Mouse (Mus musculus) lung, postnatal 0 days (tissue): ENCODE measurements around the gene 1700016K19Rik.

Experiments
- CTCF ChIP-seq: IDR thresholded peaks from 2 replicates; pipeline ENCODE4 v1.5.1; 2016; ENCODE audit warnings: antibody characterized with exemption, mild to moderate bottlenecking
- EP300 ChIP-seq: IDR thresholded peaks from 2 replicates; pipeline ENCODE4 v1.6.1; 2016; ENCODE audit warnings: antibody characterized with exemption, mild to moderate bottlenecking, control low read depth

DNA sequence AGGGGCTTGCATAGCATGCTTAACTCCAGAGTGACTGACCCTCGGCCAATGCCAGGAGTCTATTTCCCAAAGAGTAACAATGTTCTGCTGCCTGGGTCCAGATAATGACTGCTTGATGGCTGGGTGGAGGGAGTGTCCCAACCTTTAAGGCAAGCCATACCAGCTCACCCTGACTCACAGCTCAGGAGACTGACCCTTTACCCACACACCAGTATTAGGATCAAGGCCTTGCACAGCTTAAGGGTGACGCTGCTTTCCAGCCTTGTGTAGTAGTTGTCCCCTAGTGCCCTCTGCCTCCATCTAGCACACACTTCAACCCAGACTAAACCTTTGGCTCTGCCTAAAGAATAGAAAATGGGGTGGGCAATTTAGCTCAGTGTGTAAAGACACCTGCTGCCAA, 8.4 kb downstream of the 1700016K19Rik start:
- TF ChIP-seq CTCF (no peak), EP300 (no peak)
